Mouse (Mus musculus) Patski (cell line): ENCODE measurements at regions not wholly inside any gene's neighbourhood (a gene's known extent, or its start where the extent isn't known, plus 50 kb on each side); places are given as distances from the start of the nearest gene placed in this dataset.

Experiments used
- ATAC-seq: fragments of 100-300 bp; one replicate; pipeline ENCODE4 v1.8.0; 2021
- CTCF ChIA-PET: fragments of 350-600 bp; sonication (Branson Sonifier 250); formaldehyde crosslinking; loops from one replicate; lab custom pipeline; 2022; ENCODE audit warnings: inconsistent platforms; lab: Charles Lee
- POLR2A ChIA-PET: fragments of 350-600 bp; sonication (Branson Sonifier 250); formaldehyde crosslinking; loops from one replicate; lab custom pipeline; 2022; ENCODE audit warnings: antibody characterized with exemption, inconsistent platforms; lab: Charles Lee
- DNase-seq: peaks from one replicate; pipeline ENCODE4 v3.0.0-alpha.2; 2011; ENCODE audit warnings: low read depth, low spot score
- H3K27me3 ChIP-seq: fragments of 371-371 bp; one replicate; pipeline ENCODE4 v1.5.1; 2021
- CTCF ChIP-seq: fragments of 100-300 bp; IDR thresholded peaks from one replicate; pipeline ENCODE4 v1.5.1; 2021
- in situ Hi-C: fragments of 300-500 bp; cut with MboI; formaldehyde crosslinking; loops from 3 replicates; pipeline ENCODE4 v1.11.1; 2018; ENCODE audit warnings: low pct_unique_long_range_greater_than_20kb, mixed read lengths

GRCm38 (mm10) chr12:16477572-16477971 is 133.2 kb downstream of the Lpin1 start:
- ChIA-PET POLR2A (no interaction called here), CTCF (no interaction called here)
- in situ Hi-C loops: no loop called here
- TF ChIP-seq CTCF: no peak
- H3K27me3 ChIP-seq: no peaks in the 10 kb centered on the region
- DNase-seq (no peak), ATAC-seq (no peak)

GRCm38 (mm10) chr12:16474361-16475080 is 136.2 kb downstream of the Lpin1 start:
- ChIA-PET POLR2A (no interaction called here), CTCF (no interaction called here)
- in situ Hi-C loops: no loop called here
- ATAC-seq (no peak), DNase-seq (no peak)
- no peak for TF ChIP-seq CTCF
- H3K27me3 ChIP-seq: no peaks in the 10 kb centered on the region

GRCm38 (mm10) chr12:16457419-16457818 is 153.3 kb downstream of the Lpin1 start:
- peaks cover 8% of the 10 kb centered on the region for H3K27me3 ChIP-seq
- TF ChIP-seq CTCF: no peak
- POLR2A ChIA-PET: no interaction called here
- CTCF ChIA-PET: no interaction called here
- ATAC-seq (no peak), DNase-seq (no peak)
- in situ Hi-C loops: no loop called here

GRCm38 (mm10) chr12:16450771-16451435 is 159.9 kb downstream of the Lpin1 start:
- in situ Hi-C loops: no loop called here

GRCm38 (mm10) chr12:16438717-16439116 is 172.0 kb downstream of the Lpin1 start:
- POLR2A ChIA-PET: no interaction called here
- in situ Hi-C loops: no loop called here
- H3K27me3 ChIP-seq: no peaks in the 10 kb centered on the region
- TF ChIP-seq CTCF: no peak
- CTCF ChIA-PET: no interaction called here
- ATAC-seq: no peak
- DNase-seq: no peak

More at GRCm38 (mm10) chr12:16450771-16451435, 159.9 kb downstream of the Lpin1 start:
- ATAC-seq (no peak), DNase-seq (no peak)
- no peaks in the 10 kb centered on the region for H3K27me3 ChIP-seq
- POLR2A ChIA-PET: no interaction called here
- TF ChIP-seq CTCF: no peak
- CTCF ChIA-PET: no interaction called here

GRCm38 (mm10) chr12:16436961-16437360 is 173.8 kb downstream of the Lpin1 start:
- DNase-seq: no peak
- ChIA-PET POLR2A (no interaction called here), CTCF (no interaction called here)
- no peaks in the 10 kb centered on the region for H3K27me3 ChIP-seq
- no peak for ATAC-seq
- in situ Hi-C loops: no loop called here
- no peak for TF ChIP-seq CTCF

- CTCF ChIA-PET: no interaction called here
- POLR2A ChIA-PET: no interaction called here
- no peaks in the 10 kb centered on the region for H3K27me3 ChIP-seq
- TF ChIP-seq CTCF: no peak
- no peak for ATAC-seq
- in situ Hi-C loops: no loop called here
- DNase-seq: no peak
These were observed 174.5 kb downstream of the Lpin1 start for GRCm38 (mm10) chr12:16436255-16436654.

GRCm38 (mm10) chr12:16434739-16435138 is 176.0 kb downstream of the Lpin1 start:
- in situ Hi-C loops: no loop called here
- H3K27me3 ChIP-seq: no peaks in the 10 kb centered on the region
- ChIA-PET CTCF (no interaction called here), POLR2A (no interaction called here)
- no peak for TF ChIP-seq CTCF
- DNase-seq (no peak), ATAC-seq (no peak)

GRCm38 (mm10) chr12:16434225-16434624 is 176.5 kb downstream of the Lpin1 start:
- POLR2A ChIA-PET: no interaction called here
- in situ Hi-C loops: no loop called here
- CTCF ChIA-PET: no interaction called here
- no peaks in the 10 kb centered on the region for H3K27me3 ChIP-seq
- DNase-seq (no peak), ATAC-seq (no peak)
- TF ChIP-seq CTCF: no peak

- in situ Hi-C loops: no loop called here
- POLR2A ChIA-PET: no interaction called here
- DNase-seq: no peak
- no peak for ATAC-seq
- no peak for TF ChIP-seq CTCF
- CTCF ChIA-PET: no interaction called here
- H3K27me3 ChIP-seq: no peaks in the 10 kb centered on the region
These were observed 184.8 kb downstream of the Lpin1 start for GRCm38 (mm10) chr12:16425980-16426379.

- H3K27me3 ChIP-seq: no peaks in the 10 kb centered on the region
- CTCF ChIA-PET: no interaction called here
- in situ Hi-C loops: no loop called here
- POLR2A ChIA-PET: no interaction called here
- TF ChIP-seq CTCF: no peak
- no peak for DNase-seq
- no peak for ATAC-seq
These were observed 186.2 kb downstream of the Lpin1 start for GRCm38 (mm10) chr12:16424526-16424925.

- ChIA-PET POLR2A (no interaction called here), CTCF (no interaction called here)
- H3K27me3 ChIP-seq: no peaks in the 10 kb centered on the region
- in situ Hi-C loops: no loop called here
- DNase-seq: no peak
- no peak for TF ChIP-seq CTCF
- no peak for ATAC-seq
These were observed 215.0 kb downstream of the Lpin1 start for GRCm38 (mm10) chr12:16395720-16396119.
